Mouse (Mus musculus): ENCODE results near the gene Ets1. TPM values are rescaled to one million over a fixed set of nuclear protein-coding genes. Genes with fewer than 3 reads are reported as not detected.

The Ets1 gene
- 464 TPM for polyA plus RNA-seq (2017; shearing (Covaris generic))

DNA sequence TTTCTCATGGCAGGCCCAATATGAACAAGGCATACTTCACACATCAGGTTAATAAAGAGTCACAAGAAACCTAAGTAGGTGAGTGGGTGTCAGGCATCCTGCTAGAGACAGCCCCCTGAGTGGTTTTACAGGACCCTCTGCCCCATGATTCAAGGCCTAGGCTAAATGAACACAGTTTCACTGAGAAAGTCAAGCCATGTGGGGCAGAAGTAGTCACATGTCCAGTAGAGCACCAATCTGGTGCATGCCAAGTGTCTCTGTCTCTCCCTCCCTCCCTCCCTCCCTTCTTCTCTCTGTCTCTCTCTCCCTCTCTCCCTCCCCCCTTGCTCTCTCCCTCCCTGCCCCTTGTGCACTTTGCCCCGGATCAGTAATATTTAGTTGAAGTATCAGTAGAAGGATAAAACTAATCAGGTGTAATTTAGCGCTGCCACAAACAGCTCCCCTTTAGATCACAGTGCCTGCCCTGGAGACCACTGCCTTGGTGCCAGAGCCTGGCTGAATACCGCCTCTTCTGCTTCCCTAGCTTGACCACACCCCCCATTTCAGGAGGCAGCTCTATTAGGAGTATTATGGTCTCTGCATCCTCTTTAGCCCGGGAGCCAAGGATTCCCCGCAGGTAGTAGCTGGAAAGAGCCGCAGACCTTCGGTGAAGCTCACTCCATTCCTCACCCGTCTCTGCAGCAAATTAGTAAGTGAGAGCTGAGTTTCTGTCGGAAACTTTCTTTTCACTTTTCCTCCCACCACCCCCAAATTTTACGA, at the start of gene Ets1:
Ets1 (plus strand) TSS at position 595 of the 759 bp plus-strand sequence.

Other genes with a start within 250 kb of the Ets1 start
- 89.9 TPM for gene Fli1, start 93.4 kb upstream of the Ets1 start, polyA plus RNA-seq (2017; shearing (Covaris generic))